Mouse (Mus musculus) urinary bladder, adult 18-20 months (tissue): ENCODE measurements around the gene Tgfbr3.

Experiments
- DNase-seq, 2 experiments: peaks; one replicate each; pipeline ENCODE4 v3.0.0; 2022; ENCODE audit warnings: low spot score in 2 of 2, mixed read lengths in 2 of 2

Gene Tgfbr3

GRCm38 (mm10) chr5:107109416-107109815 is 180.0 kb downstream of the Tgfbr3 start:
- no peak for DNase-seq

DNA sequence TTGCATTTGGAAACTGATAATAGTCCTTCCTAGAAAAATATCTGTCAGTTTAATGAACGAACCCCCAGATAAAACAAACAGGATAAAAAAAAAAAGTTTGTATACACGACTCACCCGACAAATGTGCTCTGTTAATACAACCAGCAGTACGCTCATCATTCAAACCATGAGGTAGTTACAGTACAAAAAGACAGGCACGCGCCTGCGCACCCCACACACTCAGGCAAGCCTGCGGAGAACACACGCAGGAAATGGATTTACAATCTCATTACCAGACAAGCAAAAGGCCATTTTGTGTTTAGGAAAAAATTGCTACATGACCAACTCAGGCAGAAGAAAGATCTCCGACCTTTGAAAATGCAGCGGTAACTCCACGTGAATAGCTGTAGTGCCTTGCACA is 182.6 kb downstream of the Tgfbr3 start:
- DNase-seq = no peak

- no peak for DNase-seq
Observed at GRCm38 (mm10) chr5:107106139-107106538, 183.3 kb downstream of the Tgfbr3 start.

DNA sequence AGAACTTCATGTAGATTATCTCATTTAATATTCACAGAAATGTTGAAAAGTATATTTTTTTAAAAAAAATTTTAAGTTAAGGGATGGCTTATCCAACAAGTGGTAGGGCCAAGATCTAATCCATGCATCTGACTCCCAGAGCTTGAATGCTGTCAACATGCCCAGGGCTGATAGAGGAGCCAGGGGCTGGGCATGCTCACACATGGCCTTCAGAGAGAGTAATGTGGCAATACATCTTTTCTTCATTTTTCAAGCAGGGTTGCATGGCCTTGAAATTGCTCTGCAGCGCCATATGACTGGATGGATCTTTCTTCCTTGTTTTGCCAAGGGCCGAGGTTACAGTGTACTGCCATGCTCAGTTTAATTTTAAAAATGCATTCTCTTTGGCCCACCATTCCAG is 185.8 kb downstream of the Tgfbr3 start:
- DNase-seq = no peak

DNA sequence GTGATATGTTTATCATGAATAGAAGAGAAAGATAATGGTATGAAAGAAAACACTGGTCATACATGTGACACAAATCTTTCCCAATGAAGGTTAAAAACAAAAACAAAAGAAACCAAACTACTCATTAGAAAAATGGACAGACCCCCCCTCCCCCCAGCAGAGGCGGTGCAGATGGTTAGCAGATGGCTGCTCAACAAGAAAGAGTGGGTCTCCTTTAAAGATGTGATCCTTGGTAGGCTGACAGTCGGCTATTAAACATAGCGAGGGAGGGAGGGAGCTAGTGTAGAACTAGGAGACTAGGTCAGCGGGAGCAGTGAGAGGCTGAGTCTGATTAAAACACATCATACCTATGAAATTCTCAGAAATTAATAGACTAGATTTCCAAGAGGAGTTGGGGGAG is 186.5 kb downstream of the Tgfbr3 start:
- no peak for DNase-seq

GRCm38 (mm10) chr5:107101684-107102083 is 187.7 kb downstream of the Tgfbr3 start:
- no peak for DNase-seq

DNA sequence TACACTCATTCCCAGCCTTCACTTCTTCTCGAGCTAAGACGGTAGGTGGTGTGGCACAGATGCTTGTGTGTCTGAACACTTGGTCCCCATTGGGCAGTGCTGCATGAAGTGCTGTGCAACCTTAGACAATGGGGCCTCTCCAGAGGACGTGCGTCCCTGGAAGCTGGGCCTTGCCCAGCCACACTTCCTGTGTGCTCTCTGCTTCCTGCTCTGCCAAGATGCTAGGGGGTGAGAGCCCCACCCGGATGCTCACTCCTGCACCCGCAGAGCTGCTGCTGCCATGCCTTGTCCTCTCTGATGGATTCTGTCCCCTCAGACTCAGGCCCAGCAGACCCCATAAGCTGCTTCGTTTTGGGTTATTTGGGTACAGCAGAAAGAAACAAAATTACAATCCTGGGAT is 188.3 kb downstream of the Tgfbr3 start:
- DNase-seq = no peak

GRCm38 (mm10) chr5:107099634-107100033 is 189.8 kb downstream of the Tgfbr3 start:
- DNase-seq = no peak

DNA sequence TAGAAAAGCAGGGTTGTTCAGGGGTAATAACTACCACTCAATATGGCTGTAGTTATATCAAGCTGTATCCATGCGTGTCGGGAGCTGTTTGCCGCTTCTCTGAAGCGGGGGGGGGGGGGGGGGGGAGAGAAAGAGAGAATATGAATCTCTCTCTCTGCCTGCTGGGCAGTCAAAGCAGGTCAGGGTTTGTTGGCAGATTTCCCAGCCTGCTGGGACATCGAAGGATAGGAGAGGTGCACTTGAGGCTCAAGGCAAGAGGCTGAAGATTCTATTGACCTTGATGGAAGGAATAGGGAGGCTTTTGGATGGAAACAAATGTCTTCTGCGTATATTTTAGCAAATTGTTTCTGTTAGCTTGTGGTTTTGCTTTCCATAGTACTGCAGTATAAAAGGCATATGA is 190.4 kb downstream of the Tgfbr3 start:
- no peak for DNase-seq

DNA sequence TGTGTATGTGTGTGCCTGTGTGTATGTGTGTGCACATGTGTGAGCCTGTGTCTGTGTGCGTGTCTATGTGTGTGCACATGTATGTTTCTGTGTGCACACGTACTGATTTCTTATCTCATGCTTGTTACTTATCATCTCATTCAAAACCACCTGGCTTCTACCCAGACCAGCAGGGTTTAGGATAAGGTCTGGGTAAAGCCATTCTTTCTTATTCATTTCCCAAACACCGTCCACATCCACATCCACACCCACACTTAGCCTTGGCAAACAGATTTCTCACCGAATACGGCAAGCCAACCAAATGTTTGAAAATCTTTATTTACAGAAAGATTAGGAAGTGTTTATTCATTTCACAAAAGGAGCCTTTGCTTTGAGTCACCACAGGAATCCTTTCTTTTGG is 191.4 kb downstream of the Tgfbr3 start:
- DNase-seq = no peak

- no peak for DNase-seq
Observed at GRCm38 (mm10) chr5:107097314-107097713, 192.1 kb downstream of the Tgfbr3 start.

GRCm38 (mm10) chr5:107094233-107094632 is 195.2 kb downstream of the Tgfbr3 start:
- DNase-seq = no peak

DNA sequence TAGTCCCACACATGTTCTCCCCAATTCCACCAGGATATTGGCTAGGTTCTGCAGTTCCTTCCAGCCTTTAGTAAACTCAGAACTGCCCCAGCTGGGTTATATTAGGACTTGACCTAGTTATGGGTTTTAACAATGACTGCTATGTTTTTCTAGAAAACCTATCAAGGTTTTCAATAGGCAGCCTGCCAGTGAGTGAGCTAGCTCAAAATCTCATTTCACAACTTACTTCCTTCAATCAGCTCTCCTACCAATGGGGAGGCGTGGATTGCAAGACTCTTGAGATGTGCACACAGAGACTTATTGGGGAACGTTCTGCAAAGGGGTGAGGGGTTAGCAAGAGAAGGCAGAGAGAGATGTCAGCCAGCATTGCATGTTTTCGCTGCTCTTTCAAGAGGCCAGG is 196.2 kb downstream of the Tgfbr3 start:
- DNase-seq = no peak

GRCm38 (mm10) chr5:107092137-107092536 is 197.3 kb downstream of the Tgfbr3 start:
- no peak for DNase-seq

GRCm38 (mm10) chr5:107089966-107090365 is 199.5 kb downstream of the Tgfbr3 start:
- no peak for DNase-seq

DNA sequence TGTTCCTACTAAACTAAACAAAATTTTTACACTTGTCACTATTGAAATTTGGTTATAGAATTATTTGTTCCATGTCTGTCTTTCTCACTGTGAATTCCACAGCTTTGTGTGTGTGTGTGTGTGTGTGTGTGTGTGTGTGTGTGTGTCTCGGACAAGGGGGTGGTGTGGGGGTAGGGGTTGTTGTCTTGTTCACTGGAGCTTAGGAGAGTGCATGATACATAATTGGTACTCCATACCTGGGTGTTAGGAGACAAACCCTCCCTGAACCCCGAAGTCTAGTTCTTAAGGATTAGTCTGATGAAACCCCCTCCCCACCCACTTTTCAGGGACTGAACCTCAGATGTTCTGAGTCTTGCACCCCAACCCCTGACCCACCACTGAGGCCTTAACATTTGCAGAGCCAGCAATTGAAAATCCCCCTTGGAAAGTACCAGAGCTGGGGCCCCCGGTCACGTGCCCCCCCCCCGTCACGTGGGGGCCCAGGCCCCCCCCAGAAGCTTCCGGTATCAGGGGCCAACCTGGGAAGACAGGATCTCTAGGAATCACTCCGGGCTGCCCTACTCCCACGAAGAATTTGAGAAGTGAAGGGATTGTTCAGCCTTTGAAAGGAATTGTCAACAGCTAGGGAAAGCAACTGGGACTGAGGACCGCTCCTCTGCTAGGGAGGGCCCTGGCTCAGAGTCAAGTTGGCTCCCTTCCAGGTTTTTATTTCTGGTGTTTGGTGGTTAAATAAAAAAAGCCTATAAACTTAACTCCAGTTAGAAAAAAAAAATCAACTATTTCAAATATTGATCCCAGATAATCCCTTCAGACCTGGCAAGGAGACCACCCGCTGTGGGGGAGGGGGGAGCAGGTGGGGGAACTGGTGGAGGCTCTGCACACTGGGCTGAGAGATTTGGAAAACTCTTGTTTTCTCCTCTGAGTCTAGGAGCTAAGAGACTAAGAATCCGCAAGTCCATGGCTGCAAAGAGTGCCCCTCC is 201.3 kb downstream of the Tgfbr3 start:
- DNase-seq = peak; percentile 55 to 78

GRCm38 (mm10) chr5:107087291-107087690 is 202.1 kb downstream of the Tgfbr3 start:
- DNase-seq = peak; percentile 40 to 75

DNA sequence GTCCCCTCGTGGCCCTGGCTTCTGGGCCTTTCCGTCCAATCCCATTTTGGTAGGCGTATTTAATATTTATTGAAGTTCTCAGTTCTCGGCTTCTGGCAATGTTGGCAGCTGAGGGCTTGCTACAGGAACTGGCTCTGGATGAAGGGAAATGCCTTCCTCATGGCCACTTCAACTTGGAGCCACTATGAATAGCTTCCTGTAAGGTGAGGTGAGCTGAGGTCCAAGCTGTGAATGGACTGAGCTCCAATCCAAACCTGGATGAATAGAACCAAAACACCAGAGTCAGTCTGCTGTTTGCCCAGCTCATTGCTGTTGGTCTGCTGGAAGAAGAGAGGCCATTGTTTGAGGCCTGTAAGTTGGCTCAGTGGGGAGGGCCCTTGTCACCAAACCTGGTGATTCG is 203.3 kb downstream of the Tgfbr3 start:
- no peak for DNase-seq

- no peak for DNase-seq
Observed at GRCm38 (mm10) chr5:107084431-107084830, 205.0 kb downstream of the Tgfbr3 start.

DNA sequence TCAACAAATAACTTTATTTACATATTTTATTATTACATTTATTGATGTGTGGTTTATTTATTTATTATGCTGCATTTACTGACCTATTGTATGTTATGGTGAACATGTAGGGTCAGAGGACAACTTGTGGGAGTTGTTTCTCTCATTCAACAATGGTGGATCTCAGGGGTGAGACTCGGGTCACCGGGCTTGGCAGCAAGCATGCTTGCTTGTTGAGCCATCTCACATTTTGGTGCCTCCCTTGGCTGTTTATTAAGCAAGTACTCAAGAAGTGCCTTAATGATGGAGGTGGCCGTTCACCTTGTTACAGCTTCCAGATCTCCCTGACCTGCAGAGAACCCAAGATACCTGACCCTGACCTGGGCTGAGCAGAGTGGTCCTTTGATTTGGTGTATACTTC is 207.4 kb downstream of the Tgfbr3 start:
- no peak for DNase-seq

DNA sequence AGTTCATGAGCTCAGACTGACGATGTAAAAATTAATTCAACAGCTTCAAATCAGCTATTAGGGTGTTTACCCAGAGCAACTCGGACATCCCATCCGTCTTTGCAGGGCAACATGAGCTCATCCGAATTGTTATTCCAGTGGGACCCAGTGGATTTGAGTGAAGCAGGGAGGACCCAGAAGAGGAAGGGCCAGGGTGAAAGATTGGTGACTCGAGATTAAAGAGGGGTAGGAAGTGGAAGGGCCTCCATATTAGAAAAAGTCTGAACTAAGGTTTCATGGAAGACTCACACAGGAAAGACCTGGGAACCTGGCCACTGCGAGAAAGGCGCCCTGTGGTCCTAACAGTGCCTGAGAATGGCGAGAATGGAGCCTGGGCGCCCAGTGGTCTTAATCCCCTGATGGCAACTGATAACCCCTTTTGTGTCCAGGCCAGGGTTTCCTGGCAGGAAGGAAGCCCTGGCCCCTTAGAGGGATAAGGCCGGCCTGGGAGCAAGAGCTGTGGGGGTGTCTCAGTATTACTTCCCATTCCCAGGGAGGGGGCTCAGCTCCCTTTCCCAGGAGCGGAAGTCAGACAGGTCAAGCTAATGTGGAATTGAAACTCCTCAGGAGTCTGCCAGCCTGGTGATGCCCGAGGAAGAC is 208.3 kb downstream of the Tgfbr3 start:
- DNase-seq = no peak

DNA sequence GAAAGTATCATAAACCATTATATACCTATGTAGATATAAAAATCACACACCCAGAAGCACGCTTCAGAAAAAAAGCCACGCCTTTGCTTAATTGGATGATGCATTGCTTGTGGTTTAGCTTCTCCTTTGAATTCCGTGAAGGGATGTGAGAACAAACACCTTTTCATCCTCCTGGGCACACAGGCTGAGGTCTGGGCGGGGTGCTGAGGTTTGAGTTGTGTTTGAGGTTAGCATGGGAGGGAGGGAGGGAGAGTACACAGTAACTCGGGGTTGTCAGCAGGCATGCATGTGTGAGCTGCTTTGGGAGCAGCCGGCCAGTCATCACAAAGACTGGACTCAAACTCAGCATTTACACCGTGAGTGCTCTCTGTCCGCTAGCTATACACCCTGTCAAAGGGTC is 209.5 kb downstream of the Tgfbr3 start:
- no peak for DNase-seq

DNA sequence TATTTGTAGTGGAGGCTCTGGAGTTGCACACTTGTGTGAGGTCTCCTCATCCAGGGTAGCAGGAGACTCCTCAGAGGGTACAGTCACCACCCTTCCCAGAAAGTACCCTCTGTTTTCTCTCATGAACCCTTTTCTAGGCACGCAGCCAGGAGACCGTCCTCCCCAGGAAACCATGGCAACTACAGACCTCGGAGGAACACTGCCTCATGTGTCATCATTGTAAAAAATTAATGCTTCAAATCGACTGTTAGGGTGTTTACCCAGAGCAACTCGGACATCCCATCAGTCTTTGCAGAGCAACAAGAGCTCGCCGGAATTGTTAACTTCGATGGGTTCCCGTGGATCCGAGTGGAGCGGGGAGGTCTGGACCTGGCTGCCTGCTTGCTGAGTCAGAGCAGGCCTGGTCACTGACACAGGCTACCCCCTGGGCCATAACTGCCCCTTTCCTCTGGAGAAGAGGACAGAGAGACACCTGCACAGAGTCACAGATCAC is 210.2 kb downstream of the Tgfbr3 start:
- no peak for DNase-seq
